Mouse (Mus musculus) megakaryocyte, adult 5-6 weeks (primary cell): ENCODE data around the gene C130050O18Rik. TPM values are rescaled to one million over a fixed set of nuclear protein-coding genes. Genes with fewer than 3 reads are reported as not detected.

Experiments used
- ATAC-seq: 2 replicates; pipeline ENCODE4 v1.8.0; 2016; ENCODE audit warnings: mild to moderate bottlenecking, inconsistent platforms; ENCODE audit not compliant: poor library complexity, severe bottlenecking
- total RNA-seq, 2 experiments: library from RNA; stranded (forward) in 1 of 2; stranded (reverse) in 1 of 2; fragments of 153-499, 151-499 nt in 1 of 2; fragments of 221-1000, 200-1000 nt in 1 of 2; gene quantifications; 2 replicates each; pipeline versions ENCODE4 v1.2.3 to v1.2.4; 2015 to 2017

Gene C130050O18Rik
- total RNA-seq, 2 experiments from 2014 or later = 18.3 to 19.7 TPM

DNA sequence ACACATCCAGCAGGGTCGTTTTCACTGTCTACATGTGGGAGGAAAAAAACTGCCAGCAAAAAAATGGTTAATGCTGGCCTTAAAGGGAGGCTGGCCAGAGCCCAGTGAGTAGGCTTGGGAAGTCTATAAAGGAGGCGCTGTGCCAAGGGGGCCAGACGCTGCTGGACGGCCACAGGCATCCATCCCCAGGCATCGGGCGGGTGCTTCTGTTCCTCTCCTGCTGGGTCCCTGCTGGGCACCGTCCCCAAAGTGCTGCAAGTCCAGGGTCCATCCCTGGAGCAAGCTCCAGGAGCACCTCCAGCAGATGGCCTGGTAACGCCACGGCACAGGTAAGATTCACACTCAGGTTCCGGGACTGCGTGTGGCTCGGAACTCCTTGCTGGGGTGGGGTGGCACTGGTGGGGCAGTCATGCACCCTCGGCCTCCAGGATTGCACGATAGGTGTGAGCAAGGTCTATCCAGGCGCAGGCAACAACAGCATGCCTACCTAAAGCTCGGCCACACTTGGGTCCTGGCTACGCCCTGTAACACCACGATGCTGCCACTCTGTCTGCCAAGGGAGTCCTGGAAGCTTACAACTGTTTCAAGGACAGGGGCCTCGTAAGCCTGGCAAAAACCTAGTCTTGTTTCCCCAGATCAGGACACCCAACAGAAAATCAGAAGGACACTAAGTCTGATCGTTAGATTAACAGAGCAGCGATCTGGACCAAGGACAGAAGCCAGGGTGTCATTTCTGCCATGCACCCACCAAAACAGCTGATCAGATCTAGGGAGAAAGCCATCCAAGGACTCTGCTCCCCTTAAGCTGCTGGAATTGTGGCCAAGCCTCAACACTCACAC, 18.2 kb downstream of the C130050O18Rik start, which contains the start of gene Gper1:
Gper1 (plus strand) TSS at position 126 of the 840 bp plus-strand sequence.
- no peak for ATAC-seq

- no peak for ATAC-seq
Observed at GRCm38 (mm10) chr5:139425198-139425597, 20.1 kb downstream of the C130050O18Rik start.

GRCm38 (mm10) chr5:139427001-139427400, 21.9 kb downstream of the C130050O18Rik start:
- no peak for ATAC-seq

GRCm38 (mm10) chr5:139427989-139428388, 22.9 kb downstream of the C130050O18Rik start:
- no peak for ATAC-seq

DNA sequence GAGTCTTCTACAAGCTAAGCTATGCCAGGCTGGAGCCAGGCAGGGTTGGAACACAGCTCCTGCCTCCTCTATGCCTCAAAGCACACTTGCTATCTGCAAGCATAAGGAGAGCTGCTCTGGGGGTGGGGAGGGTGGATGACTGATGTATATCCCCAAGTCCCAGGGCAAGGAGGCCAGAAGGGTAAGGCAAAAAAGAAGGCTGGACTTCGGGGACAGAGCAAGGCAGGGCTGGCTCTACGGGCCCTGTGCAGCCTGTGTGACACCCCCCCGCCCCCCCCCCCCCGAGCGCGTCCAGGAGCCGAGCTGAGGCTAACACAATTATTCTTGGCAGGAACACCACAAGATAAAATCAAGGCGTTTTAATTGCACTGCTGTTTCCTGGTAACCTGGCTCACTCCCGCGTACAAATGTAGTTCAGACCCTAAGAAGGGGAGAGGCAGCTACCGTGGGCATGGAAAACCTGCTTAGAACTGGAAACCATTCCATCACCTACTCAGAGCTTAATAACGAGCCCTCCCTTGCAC, 24.8 kb downstream of the C130050O18Rik start:
- ATAC-seq = no peak

GRCm38 (mm10) chr5:139432333-139432732, 27.3 kb downstream of the C130050O18Rik start:
- ATAC-seq = no peak

DNA sequence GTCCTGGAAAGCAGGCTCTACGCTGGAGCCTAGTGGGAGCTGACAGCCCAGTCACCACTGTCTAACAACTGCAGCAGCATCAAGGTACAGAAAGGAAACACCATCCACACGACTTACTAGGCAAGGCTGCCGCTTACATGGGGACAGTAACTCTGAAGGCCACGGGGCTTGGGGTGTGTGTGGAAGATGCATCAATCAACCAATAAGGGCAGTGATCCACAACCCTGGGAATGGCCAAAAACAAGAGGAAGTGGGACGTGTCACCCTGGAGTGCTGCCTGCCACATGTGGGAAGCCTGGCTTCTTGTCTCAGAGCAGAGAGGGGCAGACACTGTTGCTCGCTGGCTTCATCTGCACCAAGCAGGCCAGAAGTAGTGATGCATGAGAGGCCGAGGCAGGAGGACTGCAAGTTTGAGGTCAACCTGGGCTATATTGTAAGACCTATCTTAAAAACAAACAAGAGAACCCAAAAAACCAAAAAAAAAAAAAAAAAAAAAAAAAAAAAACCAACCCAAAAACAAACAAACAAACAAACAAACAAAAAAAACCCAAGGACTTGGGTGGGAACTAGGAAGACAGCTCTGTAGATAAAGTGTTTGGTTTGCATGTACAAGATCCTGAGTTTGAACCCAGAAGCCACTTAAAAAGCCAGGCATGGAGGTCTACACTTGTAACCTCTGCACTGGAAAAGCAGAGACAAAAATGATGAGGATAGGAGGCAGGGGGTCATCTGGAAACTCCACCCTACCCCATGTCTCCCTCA, 27.8 kb downstream of the C130050O18Rik start:
- ATAC-seq = no peak

- no peak for ATAC-seq
Observed at GRCm38 (mm10) chr5:139433842-139434568, 28.9 kb downstream of the C130050O18Rik start.

DNA sequence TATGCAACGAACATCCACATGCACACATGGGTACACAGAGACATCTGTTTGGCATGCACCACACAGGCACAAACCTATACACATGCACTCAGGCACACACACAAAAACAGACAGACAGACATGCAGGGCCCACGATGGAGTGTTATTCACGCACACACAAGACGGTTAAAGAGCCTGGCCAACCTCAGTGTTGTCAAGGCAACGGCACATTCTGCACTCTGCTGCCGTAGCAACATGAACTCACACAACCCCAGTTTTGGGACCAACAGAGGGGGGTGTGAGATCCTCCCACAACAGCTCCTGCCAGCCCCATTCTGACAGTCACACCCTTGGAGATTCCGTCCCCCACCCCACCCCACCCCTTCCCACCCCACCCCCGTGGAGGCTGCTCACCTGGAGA, 29.9 kb downstream of the C130050O18Rik start:
- no peak for ATAC-seq

- no peak for ATAC-seq
Observed at GRCm38 (mm10) chr5:139437769-139438168, 32.7 kb downstream of the C130050O18Rik start.

DNA sequence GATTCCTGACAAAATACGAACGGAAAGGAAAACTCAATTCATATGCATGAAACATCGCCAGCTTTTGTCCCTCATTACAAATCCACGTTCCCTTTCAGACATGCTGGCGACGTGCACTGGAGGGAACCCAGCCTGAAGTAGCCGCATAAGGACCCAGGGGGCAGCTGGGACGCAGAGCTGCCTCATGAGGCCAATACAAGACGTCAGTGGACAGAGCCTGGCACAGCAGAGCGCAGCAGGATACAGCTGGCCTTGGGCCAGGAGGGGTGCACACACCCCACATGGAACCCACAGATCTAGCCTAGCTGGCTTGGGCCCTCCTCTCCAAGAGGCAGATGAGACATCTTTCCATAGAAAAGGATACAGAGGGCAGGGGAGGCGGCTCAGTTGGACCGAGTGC, 33.4 kb downstream of the C130050O18Rik start:
- no peak for ATAC-seq

- ATAC-seq = no peak
Observed at GRCm38 (mm10) chr5:139440451-139440850, 35.4 kb downstream of the C130050O18Rik start.

GRCm38 (mm10) chr5:139440926-139441725, 36.0 kb downstream of the C130050O18Rik start:
- ATAC-seq = no peak

- no peak for ATAC-seq
Observed at GRCm38 (mm10) chr5:139441726-139442018, 36.6 kb downstream of the C130050O18Rik start.

- no peak for ATAC-seq
Observed at GRCm38 (mm10) chr5:139442428-139442827, 37.3 kb downstream of the C130050O18Rik start.

GRCm38 (mm10) chr5:139442962-139443361, 37.9 kb downstream of the C130050O18Rik start:
- 0 out of 2 replicates have a peak, but pooled peaks have one; percentile 35 for ATAC-seq

- no peak for ATAC-seq
Observed at GRCm38 (mm10) chr5:139445258-139445657, 40.2 kb downstream of the C130050O18Rik start.

DNA sequence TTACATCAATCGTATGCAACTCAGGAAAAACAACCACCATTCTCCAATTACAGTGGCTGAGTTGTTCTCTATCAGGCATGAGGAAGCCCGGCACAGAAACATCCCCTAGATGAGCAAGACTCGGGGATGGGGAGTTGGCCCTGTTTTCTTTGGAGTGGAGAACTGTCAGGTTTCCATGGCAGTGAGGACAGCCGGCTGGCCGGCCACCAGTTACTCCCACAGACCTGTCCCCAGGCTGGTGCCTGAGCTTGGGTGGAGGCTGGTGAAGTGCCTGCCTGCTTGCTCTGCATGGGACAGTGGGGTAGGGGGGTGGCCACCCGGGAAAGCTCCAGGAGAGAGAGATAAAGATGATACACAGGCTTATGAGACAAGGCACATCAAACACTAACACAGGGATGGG, 42.9 kb downstream of the C130050O18Rik start:
- ATAC-seq = no peak

DNA sequence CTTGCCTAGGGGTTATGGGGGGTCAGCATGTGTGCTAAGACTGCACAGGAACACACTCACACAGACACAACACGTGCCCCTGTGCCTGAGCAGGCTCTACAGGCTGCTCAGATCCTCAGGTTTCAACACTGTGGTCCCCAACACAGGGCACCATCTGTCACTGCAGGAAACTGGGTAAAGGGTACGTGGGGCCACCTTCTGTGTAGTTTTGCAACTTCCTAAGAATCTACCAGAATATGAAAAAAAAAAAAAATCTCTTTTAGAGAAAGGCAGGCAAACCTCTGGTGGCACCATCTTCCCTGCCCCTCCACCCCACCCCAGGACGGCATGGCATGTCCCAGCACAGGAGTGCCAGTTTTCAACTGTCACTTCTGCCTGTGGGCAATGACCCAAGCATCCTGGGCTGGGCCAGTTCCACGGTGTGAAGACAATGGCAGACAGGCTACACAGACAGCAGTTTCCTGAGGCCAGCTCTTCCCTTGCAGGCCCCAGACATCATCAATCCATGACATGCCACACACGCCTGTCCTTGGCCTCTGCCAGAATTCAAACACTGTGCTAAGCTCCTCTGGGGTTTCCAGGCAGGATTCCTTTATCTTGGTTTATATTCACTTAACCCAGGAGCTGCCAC, 44.2 kb downstream of the C130050O18Rik start:
- ATAC-seq = peak; percentile 75

DNA sequence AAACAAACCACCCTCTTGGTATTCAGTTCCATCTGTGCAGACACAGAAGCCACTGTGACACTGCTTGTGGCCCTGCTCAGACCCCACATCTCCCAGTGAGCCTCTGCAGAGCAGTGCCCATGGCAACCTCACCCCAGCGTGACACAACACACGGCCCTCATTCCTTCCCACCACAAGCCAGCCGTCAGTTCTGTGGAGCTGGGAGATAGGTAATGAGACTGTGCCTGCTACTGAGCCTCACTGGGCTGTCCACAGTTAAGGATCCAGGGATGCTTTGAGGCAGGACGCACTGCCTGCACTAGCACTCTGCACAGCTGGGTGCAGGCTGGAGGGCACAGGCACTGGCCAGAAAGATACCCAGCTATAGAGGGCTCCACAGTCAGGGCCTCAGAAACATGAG, 44.8 kb downstream of the C130050O18Rik start:
- ATAC-seq = peak; percentile 30; the same call in 1 of the 2 replicates
